Mouse (Mus musculus) small intestine, adult 2 months (tissue): ENCODE measurements at regions not wholly inside any gene's neighbourhood (a gene's known extent, or its start where the extent isn't known, plus 50 kb on each side); places are given as distances from the start of the nearest gene placed in this dataset.

Experiments
- CTCF ChIP-seq: fragments of 200-500 bp; IDR thresholded peaks from 2 replicates; pipeline ENCODE4 v1.5.1; 2012; ENCODE audit warnings: low read depth, mild to moderate bottlenecking, control low read depth, inconsistent platforms, low read length, moderate library complexity, mixed read lengths; ENCODE audit not compliant: insufficient replicate concordance, insufficient read length; ENCODE audit errors: extremely low read depth
- POLR2A ChIP-seq: fragments of 200-500 bp; IDR thresholded peaks from 2 replicates; pipeline ENCODE4 v1.6.1; 2012; ENCODE audit warnings: low read depth, mild to moderate bottlenecking, control low read depth, inconsistent platforms, low read length, moderate library complexity

DNA sequence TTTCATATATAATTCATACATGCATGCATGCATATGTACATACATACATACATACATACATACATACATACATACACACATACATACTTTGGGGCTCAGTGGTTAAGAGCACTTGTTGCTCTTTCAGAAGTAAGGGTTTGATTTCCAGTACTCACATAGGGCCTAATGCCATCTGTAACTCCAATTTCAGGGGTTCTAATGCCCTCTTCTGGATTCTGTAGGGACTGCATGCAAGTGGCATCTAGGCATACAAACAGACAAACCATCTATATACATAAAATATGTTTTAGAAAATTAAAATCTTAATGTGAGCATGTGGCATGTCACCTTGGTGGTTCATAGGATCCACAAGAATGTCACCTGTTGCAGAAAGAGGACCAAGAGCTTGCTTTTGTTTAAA is 426.7 kb upstream of the Mki67 start:
- no peak for TF ChIP-seq POLR2A
- no peak for TF ChIP-seq CTCF
